Mouse (Mus musculus) spleen, adult 2 months (tissue): Measurements from ENCODE around the gene Gm49391. TPM values are rescaled to one million over a fixed set of nuclear protein-coding genes. Genes with fewer than 3 reads are reported as not detected.
"Not testable (repeated sequence)": the region's sequence is repeated elsewhere in the genome, so short reads cannot be mapped to it uniquely, and the experiment has no call there.

Source experiments
- DNase-seq, 2 experiments: peaks; one replicate each; pipeline versions ENCODE4 v3.0.0 to v3.0.0-alpha.2; 2012 to 2021; ENCODE audit warnings: low spot score in 2 of 2, low read depth in 1 of 2
- H3K27ac ChIP-seq: fragments of 200-500 bp; 2 replicates; pipeline ENCODE4 v1.5.1; 2012; ENCODE audit warnings: low read length, inconsistent platforms; ENCODE audit not compliant: insufficient read depth
- H3K27me3 ChIP-seq: fragments of 200-500 bp; 2 replicates; pipeline ENCODE4 v1.6.1; 2012; ENCODE audit warnings: mild to moderate bottlenecking, moderate library complexity, low read length, inconsistent platforms; ENCODE audit not compliant: control insufficient read depth, insufficient read depth
- H3K36me3 ChIP-seq: fragments of 200-500 bp; 2 replicates; pipeline ENCODE4 v1.6.1; 2012; ENCODE audit warnings: mild to moderate bottlenecking, low read length, inconsistent platforms; ENCODE audit not compliant: control insufficient read depth, insufficient read depth
- H3K4me1 ChIP-seq: fragments of 200-500 bp; 2 replicates; pipeline ENCODE4 v1.6.1; 2011; ENCODE audit warnings: inconsistent platforms; ENCODE audit not compliant: control insufficient read depth, insufficient read depth, insufficient read length
- H3K4me3 ChIP-seq: fragments of 200-500 bp; 2 replicates; pipeline ENCODE4 v1.5.1; 2011; ENCODE audit warnings: mild to moderate bottlenecking, inconsistent platforms; ENCODE audit not compliant: insufficient read depth, insufficient read length; ENCODE audit errors: extremely low read depth
- CTCF ChIP-seq: fragments of 200-500 bp; IDR thresholded peaks from 2 replicates; pipeline ENCODE4 v1.5.1; 2011; ENCODE audit warnings: mild to moderate bottlenecking, inconsistent platforms; ENCODE audit not compliant: insufficient read depth, insufficient read length, insufficient replicate concordance; ENCODE audit errors: extremely low read depth
- POLR2A ChIP-seq: fragments of 200-500 bp; IDR thresholded peaks from 2 replicates; pipeline ENCODE4 v1.6.1; 2011; ENCODE audit warnings: low read depth, low read length, inconsistent platforms
- WGBS: fragments of 180-500 bp; shearing (Covaris S2); methylation state at CpG from one replicate; pipeline ENCODE4 v1.1.7; 2018; 5-methylcytosine and 5-hydroxymethylcytosine counted together
- polyA plus RNA-seq: library from polyadenylated mRNA; depleted of rRNA; stranded (reverse); fragments of >200 nt; gene quantifications from 2 replicates; pipeline ENCODE4 v1.2.3, GENCODE M21; 2012; rRNA removed

The Gm49391 gene
- 1.4 and 2.3 TPM in 2 replicates for polyA plus RNA-seq

DNA sequence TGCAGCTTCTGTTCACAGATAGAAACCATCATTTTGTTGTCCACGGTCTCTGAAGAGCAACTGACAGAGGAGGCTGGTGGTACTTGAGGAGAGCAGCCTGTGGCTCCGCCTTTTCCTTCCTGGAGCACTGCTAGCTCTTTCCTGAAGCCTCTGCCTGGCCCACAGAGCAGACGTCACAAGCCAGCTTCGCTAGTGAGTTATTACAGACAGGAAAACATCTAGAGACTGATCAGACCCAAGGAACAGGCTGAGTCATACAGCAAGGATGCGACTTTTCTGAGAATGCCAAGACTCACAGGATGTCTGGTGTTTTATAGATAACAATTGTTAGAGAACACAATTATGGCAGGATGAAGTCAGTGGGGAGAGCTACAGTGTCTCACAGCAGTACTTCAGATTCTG lies at the start of gene Gm49391, which contains the start of gene Ctla2a:
Gm49391 (minus strand) TSS at position 72 of the 402 bp plus-strand sequence.
Ctla2a (minus strand) TSS at position 126 of the 402 bp plus-strand sequence.
- 3% methylated on average over 5 of the region's 5 CpGs for WGBS
- Histone ChIP-seq H3K27me3 (no peaks in the 10 kb centered on the region), H3K4me3 (no peak within 1 kb of the TSS), H3K36me3 (no peaks in the 10 kb centered on the region), H3K4me1 (no peaks in the 10 kb centered on the region), H3K27ac (no peak within 1 kb of the TSS)
- peak in 1 of 2 experiments; percentile 17 for DNase-seq
- no peak for TF ChIP-seq CTCF
- TF ChIP-seq POLR2A: no peak

- H3K27ac ChIP-seq, H3K27me3 ChIP-seq, DNase-seq, H3K4me3 ChIP-seq, H3K36me3 ChIP-seq, H3K4me1 ChIP-seq: not testable (repeated sequence)
- 82% methylated on average over 4 of the region's 4 CpGs for WGBS
Observed at GRCm38 (mm10) chr13:60972319-60972718, 35.9 kb upstream of the Gm49391 start.

DNA sequence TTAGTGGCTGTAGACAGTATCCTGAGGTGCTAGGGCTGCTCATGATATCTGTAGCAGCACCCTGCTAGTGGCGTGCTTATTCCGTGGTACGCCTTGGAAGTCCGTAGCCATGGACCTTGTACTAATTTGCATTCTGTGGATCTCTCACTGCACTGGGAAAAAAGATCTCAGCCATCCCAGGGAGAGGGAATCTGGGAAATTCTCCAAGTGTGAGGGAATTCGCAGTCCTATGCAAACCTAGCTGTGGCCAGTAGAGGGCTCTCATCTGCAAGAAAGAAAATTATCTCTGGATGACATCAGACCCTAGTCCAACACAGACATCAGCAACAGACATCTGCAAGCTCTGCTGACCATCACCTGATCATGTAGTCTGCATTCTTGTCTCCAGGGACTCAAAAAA lies 27.6 kb upstream of the Gm49391 start:
- DNase-seq, H3K27ac ChIP-seq, H3K27me3 ChIP-seq, H3K4me1 ChIP-seq, H3K4me3 ChIP-seq, H3K36me3 ChIP-seq: not testable (repeated sequence)
- 55% methylated on average over 5 of the region's 5 CpGs for WGBS

DNA sequence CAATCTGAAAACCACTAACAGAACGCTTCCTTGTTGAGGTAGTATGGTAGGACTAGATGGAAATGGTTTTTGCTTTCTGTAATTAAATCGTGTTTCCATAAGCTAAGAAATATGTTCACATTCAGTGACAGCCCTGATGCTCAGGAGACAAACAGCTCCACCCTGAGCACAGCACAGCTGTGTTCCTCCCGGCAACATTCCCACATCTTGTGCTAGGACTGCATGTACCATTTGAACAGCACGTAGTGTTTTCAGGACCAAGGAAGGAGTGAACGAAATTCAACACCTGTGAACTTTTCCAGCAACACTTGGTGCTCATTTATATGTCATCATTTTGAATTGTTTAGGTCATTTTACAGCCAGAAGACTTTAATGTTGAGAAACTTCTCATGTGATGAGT lies 25.3 kb upstream of the Gm49391 start:
- no peak for DNase-seq
- TF ChIP-seq CTCF: no peak
- Histone ChIP-seq H3K27ac (no peak overlapping the region), H3K4me3 (no peak overlapping the region), H3K4me1 (no peaks in the 10 kb centered on the region), H3K36me3 (no peaks in the 10 kb centered on the region), H3K27me3 (no peaks in the 10 kb centered on the region)
- 78% methylated on average over 5 of the region's 5 CpGs for WGBS

- H3K36me3 ChIP-seq, H3K27me3 ChIP-seq, DNase-seq, H3K27ac ChIP-seq, H3K4me1 ChIP-seq, H3K4me3 ChIP-seq: not testable (repeated sequence)
- 80% methylated on average over 3 of the region's 3 CpGs for WGBS
Observed at GRCm38 (mm10) chr13:60941884-60942283, 5.5 kb upstream of the Gm49391 start, which contains the start of gene Tpbpa. Gene Tpbpa (minus strand): TSS chr13:60941984.

DNA sequence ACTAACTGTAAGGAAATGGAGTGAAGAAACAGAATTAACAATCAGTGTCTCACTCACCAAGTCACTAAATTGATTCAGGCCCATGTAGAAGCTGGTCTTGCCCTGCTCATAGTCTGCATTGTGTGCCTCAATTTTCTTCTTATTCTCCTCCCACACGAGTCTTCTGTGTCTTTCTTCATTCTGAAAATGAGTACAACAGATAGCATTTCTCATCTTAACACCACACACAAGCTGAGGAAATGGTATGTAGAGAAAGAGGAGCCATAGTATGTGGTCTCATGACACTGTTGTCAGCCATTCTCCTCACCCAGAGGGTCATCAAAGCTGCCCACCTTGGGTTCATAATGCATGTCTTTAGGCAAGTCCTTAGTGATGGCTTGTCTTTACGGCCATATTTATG lies 881 bp downstream of the Gm49391 start, which contains the start of gene Gm49393:
Gm49393 (minus strand) TSS at position 101 of the 400 bp plus-strand sequence.
- 61% methylated on average over 2 of the region's 2 CpGs for WGBS
- H3K4me3 ChIP-seq, H3K27me3 ChIP-seq, H3K36me3 ChIP-seq, H3K4me1 ChIP-seq, DNase-seq, H3K27ac ChIP-seq: not testable (repeated sequence)

- H3K27me3 ChIP-seq, H3K27ac ChIP-seq, H3K36me3 ChIP-seq, H3K4me3 ChIP-seq, H3K4me1 ChIP-seq, DNase-seq: not testable (repeated sequence)
- WGBS: 63% methylated on average over 2 of the region's 2 CpGs
Observed at GRCm38 (mm10) chr13:60904780-60905179, 31.6 kb downstream of the Gm49391 start, which contains the start of gene Tpbpb. Gene Tpbpb (minus strand): TSS chr13:60904880.

DNA sequence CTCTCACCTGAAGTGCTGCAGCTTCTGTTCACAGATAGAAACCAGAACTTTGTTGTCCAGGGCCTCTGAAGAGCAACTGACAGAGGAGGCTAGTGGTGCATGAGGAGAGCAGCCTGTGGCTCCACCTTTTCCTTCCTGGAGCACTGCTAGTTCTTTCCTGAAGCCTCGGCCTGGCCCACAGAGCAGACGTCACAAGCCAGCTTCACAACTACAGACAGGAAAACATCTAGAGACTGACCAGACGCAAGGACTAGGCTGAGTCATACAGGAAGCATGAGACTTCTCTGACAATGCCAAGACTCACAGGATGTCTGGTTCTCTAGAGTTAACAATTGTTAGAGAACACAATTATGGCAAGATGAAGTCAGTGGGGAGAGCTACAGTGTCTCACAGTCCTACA lies 39.0 kb downstream of the Gm49391 start, which contains the start of gene Ctla2b:
Ctla2b (minus strand) TSS at position 120 of the 400 bp plus-strand sequence.
- 4% methylated on average over 3 of the region's 3 CpGs for WGBS
- peak; percentile 4 to 14 for DNase-seq
- Histone ChIP-seq H3K27ac (no peak within 1 kb of the TSS; the same call in 1 of the 2 replicates), H3K36me3 (no peaks in the 10 kb centered on the region), H3K4me1 (no peaks in the 10 kb centered on the region), H3K4me3 (no peak within 1 kb of the TSS), H3K27me3 (no peaks in the 10 kb centered on the region)
- TF ChIP-seq POLR2A (no peak), CTCF (no peak)

- H3K4me1 ChIP-seq, H3K4me3 ChIP-seq, DNase-seq, H3K36me3 ChIP-seq, H3K27me3 ChIP-seq, H3K27ac ChIP-seq: not testable (repeated sequence)
- 84% methylated on average over 8 of the region's 8 CpGs for WGBS
Observed at GRCm38 (mm10) chr13:60896794-60897193, 39.6 kb downstream of the Gm49391 start, which contains the start of gene Gm49392. Gene Gm49392 (minus strand): TSS chr13:60896894.
